Mouse (Mus musculus) stomach, embryonic 16.5 days (tissue): ENCODE results near the gene Acsl1. TPM values are rescaled to one million over a fixed set of nuclear protein-coding genes. Genes with fewer than 3 reads are reported as not detected.

Experiments used
- ATAC-seq: fragments of 200-750 bp; cut with Nextera tagmentation; 2 replicates; pipeline ENCODE4 v1.8.0; 2017; ENCODE audit warnings: moderate number of reproducible peaks, moderate TSS enrichment; ENCODE audit not compliant: insufficient read depth, low FRiP score
- H3K27ac ChIP-seq: fragments of 300-500 bp; sonication (generic); 2 replicates; pipeline ENCODE4 v1.5.1; 2014; ENCODE audit warnings: low read length
- H3K27me3 ChIP-seq: fragments of 300-500 bp; sonication (generic); 2 replicates; pipeline ENCODE4 v1.6.1; 2014; ENCODE audit warnings: low read length, control low read depth, mixed read lengths; ENCODE audit not compliant: control insufficient read depth, insufficient read depth
- H3K36me3 ChIP-seq: fragments of 300-500 bp; sonication (generic); 2 replicates; pipeline ENCODE4 v1.6.1; 2014; ENCODE audit warnings: low read length; ENCODE audit not compliant: control insufficient read depth, insufficient read depth
- H3K4me1 ChIP-seq: fragments of 300-500 bp; sonication (generic); 2 replicates; pipeline ENCODE4 v1.6.1; 2014; ENCODE audit warnings: low read length, control low read depth, mixed read lengths; ENCODE audit not compliant: control insufficient read depth, insufficient read depth
- H3K4me2 ChIP-seq: fragments of 300-500 bp; sonication (generic); 2 replicates; pipeline ENCODE4 v1.6.1; 2014; ENCODE audit warnings: low read depth, low read length, mixed read lengths
- H3K4me3 ChIP-seq: fragments of 300-500 bp; sonication (generic); replicated peaks from 2 replicates; pipeline ENCODE4 v1.5.1; 2014; ENCODE audit warnings: mild to moderate bottlenecking, low read length
- H3K9ac ChIP-seq: fragments of 300-500 bp; sonication (generic); 2 replicates; pipeline ENCODE4 v1.6.1; 2014; ENCODE audit warnings: low read length
- H3K9me3 ChIP-seq: fragments of 300-500 bp; sonication (generic); replicated peaks from 2 replicates; pipeline ENCODE4 v1.6.1; 2016; ENCODE audit warnings: low read length, control low read depth; ENCODE audit not compliant: control insufficient read depth
- WGBS: fragments of 180-500 bp; shearing (Covaris S2); extraction: QIAGEN DNeasy Blood & Tissue Kit; methylation state at CpG from one replicate; pipeline ENCODE4 v1.1.7; 2014; 5-methylcytosine and 5-hydroxymethylcytosine counted together
- polyA plus RNA-seq: library from polyadenylated mRNA; unstranded; fragments of >200 nt; fragmentation: Nextera tagmentation; extraction: Ambion mirVana; gene quantifications from 2 replicates; pipeline ENCODE4 v1.2.1, GENCODE M21; 2015

The Acsl1 gene
- polyA plus RNA-seq, 1 experiment from 2014 or later = 33.4 TPM

DNA sequence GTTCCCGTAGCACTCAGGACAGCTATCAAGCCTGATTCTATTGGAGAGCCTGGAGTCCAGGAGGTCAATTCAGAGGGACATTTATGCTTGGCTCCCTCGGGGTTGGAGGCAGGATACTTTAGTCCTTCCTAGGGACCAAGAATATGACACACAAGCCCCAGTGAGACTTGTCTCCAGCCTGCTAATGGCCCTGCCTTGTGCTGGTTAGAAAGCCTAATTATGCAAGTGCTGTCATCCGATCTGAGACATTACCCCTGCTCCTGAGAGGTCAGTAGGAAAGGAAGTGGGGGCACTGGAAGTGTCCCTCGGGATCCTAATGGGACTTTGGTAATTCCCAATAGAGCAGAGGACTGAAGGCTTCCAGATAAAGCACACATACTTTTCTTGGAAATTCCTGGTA lies 59.7 kb downstream of the Acsl1 start:
- Histone ChIP-seq H3K9ac (no peak overlapping the region), H3K9me3 (no peaks in the 10 kb centered on the region), H3K4me1 (peaks cover 3% of the 10 kb centered on the region; the same call in 1 of the 2 replicates), H3K27ac (no peak overlapping the region), H3K27me3 (no peaks in the 10 kb centered on the region), H3K36me3 (no peaks in the 10 kb centered on the region; the same call in 1 of the 2 replicates), H3K4me3 (no peak overlapping the region), H3K4me2 (no peak overlapping the region)
- WGBS = 48% methylated on average over 4 of the region's 4 CpGs
- ATAC-seq = no peak

DNA sequence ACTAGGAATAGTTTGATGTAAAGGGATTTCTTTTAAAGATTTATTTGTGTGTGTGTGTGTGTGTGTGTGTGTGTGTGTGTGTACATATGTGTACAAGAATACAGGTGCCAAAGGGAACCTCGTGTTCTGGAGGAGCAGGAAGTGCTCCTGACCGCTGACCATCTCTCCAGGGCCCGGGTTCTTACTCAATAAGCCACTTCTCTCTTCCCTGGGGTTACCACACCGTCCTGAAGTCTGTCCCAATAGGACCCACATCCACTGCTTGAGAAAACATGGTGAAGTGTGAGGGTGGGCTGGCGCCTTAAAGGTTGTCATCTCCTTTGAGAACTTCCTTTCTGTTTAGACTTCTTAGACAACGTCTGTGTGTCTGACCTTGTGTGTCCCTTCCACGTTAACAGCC lies 63.1 kb downstream of the Acsl1 start:
- H3K27me3 ChIP-seq = no peaks in the 10 kb centered on the region
- no peak for ATAC-seq
- 86% methylated on average over 7 of the region's 7 CpGs for WGBS
- H3K36me3 ChIP-seq = no peaks in the 10 kb centered on the region
- H3K4me2 ChIP-seq = no peak overlapping the region
- H3K4me1 ChIP-seq = no peaks in the 10 kb centered on the region
- no peaks in the 10 kb centered on the region for H3K9me3 ChIP-seq
- no peak overlapping the region for H3K4me3 ChIP-seq
- H3K27ac ChIP-seq = no peak overlapping the region
- H3K9ac ChIP-seq = no peak overlapping the region

DNA sequence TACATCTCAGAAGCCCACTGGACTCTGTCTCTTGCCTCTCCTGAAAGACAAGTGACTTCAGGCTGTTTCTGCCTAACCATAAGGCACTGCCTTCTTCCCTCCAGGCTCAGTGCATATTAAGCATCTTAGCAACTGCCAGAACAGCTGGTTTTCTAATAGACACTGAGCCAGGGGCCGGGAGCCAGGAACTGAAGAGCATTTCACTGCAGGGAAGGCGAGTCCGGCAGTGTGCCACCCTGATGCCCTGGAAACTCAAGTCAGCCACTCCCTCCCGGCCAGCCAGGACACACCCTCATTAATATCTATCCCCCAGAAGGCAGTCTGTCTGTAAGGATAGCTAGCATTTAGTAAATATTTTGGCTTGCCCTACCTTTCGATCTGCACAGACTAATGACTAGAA lies 68.9 kb downstream of the Acsl1 start:
- Histone ChIP-seq H3K27ac (no peak overlapping the region), H3K4me1 (peaks cover 11% of the 10 kb centered on the region), H3K36me3 (no peaks in the 10 kb centered on the region), H3K4me3 (no peak overlapping the region), H3K9ac (no peak overlapping the region), H3K27me3 (no peaks in the 10 kb centered on the region), H3K9me3 (no peaks in the 10 kb centered on the region), H3K4me2 (no peak overlapping the region)
- peak; percentile 60; the same call in 1 of the 2 replicates for ATAC-seq
- 42% methylated on average over 5 of the region's 5 CpGs for WGBS

DNA sequence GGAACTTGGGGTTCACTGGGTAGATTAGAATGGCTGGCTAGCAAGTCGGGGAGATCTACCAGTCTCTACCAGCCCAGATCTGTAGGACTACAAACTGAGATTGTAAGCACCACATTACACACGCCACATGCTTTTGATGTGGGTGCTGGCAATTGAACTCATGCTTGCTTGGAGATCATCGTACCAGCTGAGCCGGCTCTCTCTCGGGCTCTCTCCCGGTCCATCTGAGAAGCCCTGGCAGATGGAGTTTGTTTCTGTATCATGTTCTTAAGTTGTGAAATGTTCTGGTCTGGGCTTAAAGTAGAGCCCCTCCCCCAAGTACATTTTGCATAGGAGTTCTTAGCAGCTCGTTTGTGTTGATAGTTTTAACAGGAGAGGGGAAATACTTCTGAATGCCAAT lies 72.4 kb downstream of the Acsl1 start:
- H3K27me3 ChIP-seq = no peaks in the 10 kb centered on the region
- no peak overlapping the region for H3K4me3 ChIP-seq
- H3K9ac ChIP-seq = no peak overlapping the region
- H3K9me3 ChIP-seq = no peaks in the 10 kb centered on the region
- no peak for ATAC-seq
- no peak overlapping the region for H3K4me2 ChIP-seq
- 54% methylated on average over 7 of the region's 7 CpGs for WGBS
- H3K36me3 ChIP-seq = no peaks in the 10 kb centered on the region
- peaks cover 16% of the 10 kb centered on the region for H3K4me1 ChIP-seq
- H3K27ac ChIP-seq = peak overlapping the region; percentile 26

DNA sequence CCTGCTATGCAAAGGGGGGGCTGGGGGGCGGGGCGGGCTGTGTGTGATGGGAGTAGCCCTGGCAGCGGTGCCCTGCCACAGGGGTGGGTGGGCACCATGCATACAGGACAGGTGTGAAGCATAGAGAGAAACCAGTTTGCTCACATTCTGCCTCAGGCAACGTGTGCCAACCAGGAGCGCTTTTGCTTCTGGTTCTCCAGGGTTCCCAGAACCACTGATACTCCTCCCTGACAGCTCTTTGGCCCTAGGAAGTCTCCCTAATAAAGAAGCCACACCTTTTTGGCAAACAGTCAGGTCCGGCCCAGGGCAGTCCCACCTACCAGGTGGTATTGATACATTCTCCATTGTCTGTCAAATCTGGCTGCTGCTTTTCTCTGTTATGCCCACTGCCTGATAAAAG lies 72.8 kb downstream of the Acsl1 start:
- peak overlapping the region; percentile 26 for H3K27ac ChIP-seq
- 47% methylated on average over 6 of the region's 6 CpGs for WGBS

DNA sequence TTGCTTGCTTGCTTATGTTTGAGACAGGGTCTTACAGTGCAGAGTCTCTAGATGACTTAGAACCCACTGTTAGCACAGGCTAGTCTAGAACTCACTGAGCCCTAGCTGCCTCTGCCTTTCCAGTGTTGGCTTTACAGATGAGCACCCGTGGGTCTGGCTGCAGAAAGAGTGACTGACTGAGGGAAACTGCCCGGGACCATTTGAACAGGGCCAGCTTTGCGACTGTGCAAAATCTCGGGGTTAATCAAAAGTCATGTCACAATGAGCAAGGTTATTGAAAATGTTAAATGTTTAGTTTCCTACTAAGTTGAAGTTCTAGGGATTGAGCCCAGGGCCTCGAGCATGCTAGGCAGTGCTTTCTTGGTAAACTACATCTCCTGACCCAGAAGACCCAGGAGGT lies 75.0 kb downstream of the Acsl1 start:
- H3K4me3 ChIP-seq = no peak overlapping the region
- no peak overlapping the region for H3K4me2 ChIP-seq
- no peak overlapping the region for H3K27ac ChIP-seq
- H3K36me3 ChIP-seq = no peaks in the 10 kb centered on the region
- H3K9me3 ChIP-seq = no peaks in the 10 kb centered on the region
- H3K27me3 ChIP-seq = no peaks in the 10 kb centered on the region
- no peak for ATAC-seq
- peaks cover 10% of the 10 kb centered on the region for H3K4me1 ChIP-seq
- 85% methylated on average over 5 of the region's 5 CpGs for WGBS
- no peak overlapping the region for H3K9ac ChIP-seq

More for the DNA sequence above, 72.8 kb downstream of the Acsl1 start:
- Histone ChIP-seq H3K4me2 (no peak overlapping the region), H3K4me1 (peaks cover 16% of the 10 kb centered on the region), H3K27me3 (no peaks in the 10 kb centered on the region), H3K9ac (no peak overlapping the region), H3K9me3 (no peaks in the 10 kb centered on the region), H3K36me3 (no peaks in the 10 kb centered on the region), H3K4me3 (no peak overlapping the region)
- ATAC-seq = peak; percentile 39; the same call in 1 of the 2 replicates

DNA sequence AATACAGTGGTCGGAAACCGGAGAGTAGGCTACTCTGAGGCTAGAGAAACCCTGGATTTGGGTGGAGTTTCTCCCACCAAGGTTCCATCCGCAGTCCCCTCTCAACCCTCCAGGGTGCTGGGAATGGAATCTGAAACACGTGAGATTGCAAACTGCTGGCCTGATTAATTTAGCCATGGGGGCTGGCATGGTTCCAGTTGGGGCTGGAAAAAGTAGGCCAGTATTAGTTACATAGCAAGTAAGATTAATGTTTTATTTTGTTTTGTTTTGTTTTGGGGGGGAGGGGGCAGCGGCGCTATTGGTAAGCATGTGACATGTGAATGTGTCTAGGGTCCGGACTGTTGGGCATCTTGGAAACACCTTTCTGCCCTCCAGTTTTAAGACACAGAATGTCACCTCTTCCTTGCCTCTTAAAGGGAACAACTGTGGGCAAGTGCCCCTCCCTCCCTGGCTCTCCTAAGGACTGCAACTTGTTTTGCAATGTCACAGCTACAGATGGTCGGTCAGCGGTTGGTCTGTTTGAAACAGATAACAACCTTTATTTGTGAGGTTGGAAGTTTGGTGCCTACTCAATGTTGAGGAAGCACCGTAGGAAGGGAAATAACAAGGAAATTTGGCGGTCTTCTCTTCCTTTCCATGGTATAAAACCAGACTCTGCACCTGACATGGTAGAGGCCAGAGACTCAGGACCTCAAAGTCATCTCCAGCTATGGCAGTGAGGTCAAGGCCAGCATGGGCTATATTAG lies 75.8 kb downstream of the Acsl1 start:
- Histone ChIP-seq H3K36me3 (no peaks in the 10 kb centered on the region), H3K9me3 (no peaks in the 10 kb centered on the region), H3K4me3 (no peak overlapping the region), H3K4me1 (peaks cover 10% of the 10 kb centered on the region), H3K9ac (no peak overlapping the region), H3K27ac (no peak overlapping the region), H3K4me2 (no peak overlapping the region), H3K27me3 (no peaks in the 10 kb centered on the region)
- 67% methylated on average over 11 of the region's 11 CpGs for WGBS
- no peak for ATAC-seq

DNA sequence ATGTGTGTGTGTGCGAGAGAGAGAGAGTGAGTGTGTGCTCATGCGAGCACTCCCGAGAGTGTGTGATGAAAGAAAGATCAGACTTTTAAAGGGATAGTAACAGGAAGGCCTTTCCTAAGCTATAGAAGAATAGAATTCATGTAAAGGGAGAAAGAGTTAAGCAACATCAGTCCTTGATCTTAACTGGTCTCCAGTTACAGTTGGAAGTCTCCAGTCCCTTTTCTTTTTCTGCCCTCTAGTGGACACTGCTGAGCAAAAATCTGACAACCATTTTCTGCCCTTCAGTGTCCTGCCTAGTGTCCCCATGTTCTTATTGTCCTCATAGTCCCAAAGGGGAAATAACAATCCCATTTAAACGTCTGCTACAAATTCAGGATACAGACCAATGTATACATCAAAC lies 76.4 kb downstream of the Acsl1 start:
- H3K27me3 ChIP-seq = no peaks in the 10 kb centered on the region
- H3K27ac ChIP-seq = no peak overlapping the region
- 29% methylated on average over 4 of the region's 4 CpGs for WGBS
- no peak overlapping the region for H3K4me2 ChIP-seq
- no peak overlapping the region for H3K9ac ChIP-seq
- no peak overlapping the region for H3K4me3 ChIP-seq
- no peaks in the 10 kb centered on the region for H3K36me3 ChIP-seq
- ATAC-seq = no peak
- H3K4me1 ChIP-seq = peaks cover 10% of the 10 kb centered on the region
- H3K9me3 ChIP-seq = no peaks in the 10 kb centered on the region

DNA sequence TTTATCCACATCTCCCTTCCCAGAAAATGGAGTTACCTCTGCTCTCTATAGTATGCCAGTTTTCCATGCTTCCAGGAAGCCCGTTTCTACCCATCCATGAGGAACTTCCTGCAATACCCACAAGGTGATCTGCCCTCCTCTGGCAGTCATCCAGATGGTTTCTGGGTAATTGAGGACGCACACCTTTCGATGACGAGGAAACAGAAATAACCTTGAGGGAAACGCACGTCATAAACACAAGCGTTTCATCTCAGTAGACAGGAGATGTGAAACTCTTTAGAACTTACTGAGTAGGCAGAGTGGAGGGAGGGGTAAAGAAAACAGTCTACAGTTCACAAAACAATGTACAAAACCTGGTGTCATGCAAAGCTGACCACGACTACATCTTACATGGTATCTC lies 79.2 kb downstream of the Acsl1 start:
- H3K9me3 ChIP-seq = no peaks in the 10 kb centered on the region
- 80% methylated on average over 8 of the region's 8 CpGs for WGBS
- H3K4me3 ChIP-seq = no peak overlapping the region
- no peaks in the 10 kb centered on the region for H3K27me3 ChIP-seq
- H3K4me1 ChIP-seq = peaks cover 14% of the 10 kb centered on the region
- H3K36me3 ChIP-seq = no peaks in the 10 kb centered on the region
- no peak overlapping the region for H3K9ac ChIP-seq
- ATAC-seq = no peak
- no peak overlapping the region for H3K4me2 ChIP-seq
- no peak overlapping the region for H3K27ac ChIP-seq
